Mouse (Mus musculus): ENCODE measurements around the gene Pdgfb.

The Pdgfb gene

DNA sequence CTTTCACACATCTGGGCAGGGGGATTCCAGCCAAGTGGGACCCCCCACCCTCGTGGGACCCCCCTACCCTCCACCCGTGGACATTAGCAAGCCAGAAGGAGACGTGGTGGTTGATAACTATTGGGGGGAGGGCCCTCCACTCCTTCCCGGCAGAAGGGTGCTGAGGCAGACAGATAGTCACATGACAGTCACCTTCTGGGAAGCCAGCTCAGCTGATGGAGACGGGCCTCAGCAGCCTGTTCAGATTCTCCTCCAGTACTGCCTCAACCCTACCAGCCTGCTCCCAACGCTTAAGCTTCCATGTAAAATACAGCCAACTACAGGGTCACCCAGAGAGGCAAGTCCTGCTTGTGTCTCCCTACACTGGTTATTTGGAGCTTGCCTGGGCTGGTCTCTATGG lies 3.6 kb downstream of the Pdgfb start:
- in situ Hi-C loops (cut with MboI, MseI) = no loop called here

DNA sequence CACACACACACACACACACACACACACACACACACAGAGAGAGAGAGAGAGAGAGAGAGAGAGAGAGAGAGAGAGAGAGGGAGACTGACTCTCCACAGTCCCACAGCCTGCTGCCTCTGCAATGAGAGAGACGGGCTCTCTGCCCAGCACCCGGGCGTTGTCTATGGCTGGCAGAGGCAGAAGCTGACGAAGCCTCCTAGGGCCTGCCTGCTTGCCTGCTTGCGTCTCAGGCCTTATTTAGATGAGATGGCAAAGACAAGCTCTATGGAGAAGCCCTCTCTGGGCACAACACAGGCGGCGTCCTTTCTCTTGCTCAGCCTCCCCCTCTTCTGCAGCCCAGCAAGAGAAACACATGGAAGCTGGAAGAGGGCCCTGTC lies 4.6 kb downstream of the Pdgfb start:
- in situ Hi-C loops (cut with MboI, MseI) = no loop called here

DNA sequence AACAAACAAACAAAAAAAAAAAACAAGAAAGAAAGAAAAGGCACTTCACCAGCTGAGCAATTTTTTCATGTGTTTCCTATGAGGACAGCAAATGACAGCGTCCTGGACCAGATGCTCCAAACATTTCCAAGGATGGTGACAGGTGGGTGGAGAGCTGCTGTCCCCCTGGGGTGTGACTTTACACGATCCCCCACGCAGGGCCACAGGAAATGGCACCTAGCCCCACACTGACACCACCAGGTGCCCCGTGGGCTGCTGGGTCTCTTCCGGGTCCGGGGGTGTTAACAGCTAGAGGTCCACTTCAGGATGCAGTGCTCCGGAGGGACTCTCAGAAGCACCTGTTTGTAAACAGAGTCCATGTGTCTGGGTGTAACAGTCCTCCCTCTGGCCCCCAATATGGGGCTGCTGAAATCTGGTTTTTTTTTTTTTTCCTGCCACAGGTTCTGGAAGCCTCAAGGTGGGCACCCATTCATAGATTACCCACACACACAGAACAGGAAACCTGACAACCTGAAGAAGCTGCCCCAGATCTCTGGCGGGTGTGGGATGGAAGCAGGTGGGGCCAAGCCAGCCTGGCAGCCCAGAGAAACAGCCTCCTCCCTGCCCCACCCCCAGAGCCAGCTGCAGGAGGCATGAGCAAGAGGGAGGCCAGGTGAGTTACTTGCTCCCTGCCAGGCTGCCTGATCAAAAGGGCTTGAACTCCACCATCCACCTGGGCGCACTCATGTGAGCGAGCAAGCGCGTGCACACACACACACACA lies 5.2 kb downstream of the Pdgfb start:
- in situ Hi-C loops (cut with MboI, MseI) = no loop called here

DNA sequence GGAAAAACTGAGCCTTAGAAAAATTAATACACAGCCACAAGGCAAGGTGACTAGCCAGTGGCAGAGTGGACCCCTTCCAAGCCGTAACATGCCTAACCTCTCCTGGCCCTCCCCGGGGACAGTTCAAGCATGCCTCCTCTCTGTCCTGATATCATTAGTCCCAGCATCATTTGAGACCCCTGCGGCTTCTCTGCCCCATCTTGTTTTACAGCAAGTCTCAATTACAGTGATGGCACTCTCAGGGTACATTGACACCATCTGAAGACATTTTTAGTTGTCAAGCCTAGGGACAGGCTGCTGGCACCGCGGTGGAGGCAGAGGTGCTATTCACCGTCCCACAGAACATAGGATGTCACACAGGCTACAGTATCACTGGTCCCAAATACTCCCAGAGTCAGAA lies 6.3 kb downstream of the Pdgfb start:
- in situ Hi-C loops (cut with MboI, MseI) = no loop called here

DNA sequence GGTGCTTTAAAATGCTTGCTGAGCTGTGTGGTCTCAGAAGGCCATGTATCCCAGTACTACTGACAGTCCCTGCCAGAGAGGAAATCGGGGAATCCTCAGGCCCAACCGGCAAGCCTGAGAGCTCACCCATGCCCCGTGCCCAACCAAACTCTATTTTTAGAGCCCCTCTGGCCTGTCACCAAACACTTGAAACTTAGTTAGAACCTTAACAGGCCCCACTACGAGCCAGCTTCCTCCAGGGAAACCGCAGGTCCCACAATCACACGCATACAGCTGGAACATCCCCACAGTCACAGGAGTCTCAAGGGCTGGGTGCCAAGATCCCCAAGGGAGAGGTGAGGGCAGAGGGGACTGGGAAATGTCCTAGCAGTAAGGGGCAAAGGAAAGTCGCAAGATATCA lies 8.6 kb downstream of the Pdgfb start:
- in situ Hi-C loops (cut with MboI, MseI) = no loop called here

DNA sequence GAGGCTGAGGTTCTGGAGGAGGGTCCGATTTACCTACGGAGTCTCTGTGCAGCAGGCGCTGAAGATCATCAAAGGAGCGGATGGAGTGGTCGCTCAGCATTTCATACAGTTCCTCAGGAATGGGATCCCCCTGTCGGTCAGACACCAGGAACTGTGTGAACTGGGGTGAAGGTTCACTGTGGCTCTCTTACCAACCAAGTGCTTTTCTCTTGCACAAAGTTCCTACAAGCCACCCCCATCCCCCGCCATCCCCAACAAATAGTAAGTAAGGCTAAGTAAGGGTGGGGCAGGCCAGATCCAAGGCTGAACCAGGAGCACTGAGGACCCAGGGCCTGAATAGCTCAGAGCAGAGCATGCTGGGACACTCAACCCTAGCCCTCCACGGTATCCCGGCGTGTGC lies 9.3 kb downstream of the Pdgfb start:
- in situ Hi-C loops (cut with MboI, MseI) = no loop called here

DNA sequence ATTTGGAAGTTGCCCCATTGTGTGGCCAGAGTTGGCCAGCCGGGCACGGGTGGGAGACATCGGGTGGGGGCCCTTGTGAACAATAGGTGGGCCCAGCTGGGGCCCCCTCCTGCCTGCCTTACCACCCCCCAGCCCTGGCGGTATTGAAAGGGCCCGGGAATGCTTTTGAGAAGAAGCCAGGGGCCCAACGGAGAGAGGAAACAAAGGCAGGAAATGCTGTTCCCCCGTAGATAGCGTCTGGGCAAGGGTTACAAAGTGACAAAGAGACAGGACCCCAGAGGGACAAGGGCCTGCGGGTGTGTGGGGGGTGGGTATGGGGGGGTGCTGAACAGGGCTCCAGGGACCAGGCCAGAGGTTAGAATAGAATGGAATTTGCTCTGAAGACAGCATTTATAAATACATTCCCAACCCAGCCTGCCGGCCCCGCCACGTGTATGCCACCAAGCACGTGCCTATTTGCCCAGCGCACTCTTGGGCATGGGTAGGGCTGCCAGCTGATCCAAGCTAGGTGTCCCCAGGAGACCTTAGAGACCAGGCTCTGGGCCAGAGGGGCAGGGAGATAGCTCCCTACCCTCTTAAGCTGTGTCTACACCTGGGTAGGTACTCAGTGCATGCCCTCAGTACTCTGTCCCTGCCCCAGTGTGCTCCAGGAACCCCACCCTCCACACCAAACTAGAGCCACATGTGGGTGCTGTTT lies 10.0 kb downstream of the Pdgfb start:
- in situ Hi-C loops (cut with MboI, MseI) = no loop called here

DNA sequence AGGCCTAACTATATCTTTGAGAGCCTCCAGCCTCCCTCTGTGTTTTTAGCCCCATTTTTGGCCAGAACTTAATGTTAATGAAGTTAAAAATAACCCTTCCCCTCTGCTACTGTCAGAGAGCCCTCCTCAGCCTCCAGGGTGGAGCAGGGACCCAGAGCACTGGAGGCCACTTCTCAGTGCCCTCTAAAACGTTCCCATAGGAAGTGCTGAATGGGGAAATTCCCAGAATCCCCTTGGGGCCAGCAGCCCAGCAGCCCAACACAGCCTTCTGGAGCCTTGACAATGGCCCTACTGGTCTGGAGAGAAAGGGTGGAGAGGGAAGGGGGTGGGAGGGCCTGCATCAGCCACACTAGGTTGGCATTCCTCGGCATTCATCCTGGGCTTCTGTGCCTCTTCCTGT lies 11.2 kb downstream of the Pdgfb start:
- in situ Hi-C loops (cut with MboI, MseI) = no loop called here

DNA sequence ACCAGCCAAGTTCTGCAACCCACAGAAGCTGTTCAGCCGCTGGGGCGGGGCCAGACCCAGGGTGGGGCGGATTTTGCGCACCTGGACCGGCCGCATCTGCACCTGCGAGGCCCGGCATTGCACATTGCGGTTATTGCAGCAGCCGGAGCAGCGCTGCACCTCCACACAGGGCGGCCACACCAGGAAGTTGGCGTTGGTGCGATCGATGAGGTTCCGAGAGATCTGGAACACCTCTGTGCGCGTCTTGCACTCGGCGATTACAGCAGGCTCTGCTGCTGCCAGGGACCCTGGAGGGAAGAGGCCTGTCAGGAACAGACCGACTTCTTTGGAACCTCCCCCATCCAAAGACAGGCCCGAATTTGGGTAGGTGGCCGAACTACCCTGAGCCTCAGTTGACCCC lies 13.2 kb downstream of the Pdgfb start:
- in situ Hi-C loops (cut with MboI, MseI) = no loop called here

DNA sequence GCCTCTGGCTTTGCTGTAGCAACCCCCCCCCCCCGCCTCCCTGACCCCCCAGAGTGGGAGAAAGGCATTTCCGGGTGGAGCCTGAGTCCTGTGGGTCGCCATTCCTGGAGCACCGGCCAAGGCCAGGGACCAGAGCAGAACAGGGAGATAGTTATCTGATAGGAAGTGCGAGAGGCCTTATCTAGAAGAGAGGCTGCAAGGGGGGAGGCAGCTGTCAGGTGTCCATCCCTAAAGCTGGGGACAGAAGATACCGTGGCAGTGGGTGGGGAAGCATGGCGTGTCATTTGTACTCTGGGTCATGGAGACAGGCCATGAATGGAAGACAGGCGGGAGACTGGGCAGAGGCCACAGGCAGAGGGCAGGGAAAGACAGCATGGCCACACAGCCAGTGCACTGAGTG lies 14.1 kb downstream of the Pdgfb start:
- in situ Hi-C loops (cut with MboI, MseI) = no loop called here

DNA sequence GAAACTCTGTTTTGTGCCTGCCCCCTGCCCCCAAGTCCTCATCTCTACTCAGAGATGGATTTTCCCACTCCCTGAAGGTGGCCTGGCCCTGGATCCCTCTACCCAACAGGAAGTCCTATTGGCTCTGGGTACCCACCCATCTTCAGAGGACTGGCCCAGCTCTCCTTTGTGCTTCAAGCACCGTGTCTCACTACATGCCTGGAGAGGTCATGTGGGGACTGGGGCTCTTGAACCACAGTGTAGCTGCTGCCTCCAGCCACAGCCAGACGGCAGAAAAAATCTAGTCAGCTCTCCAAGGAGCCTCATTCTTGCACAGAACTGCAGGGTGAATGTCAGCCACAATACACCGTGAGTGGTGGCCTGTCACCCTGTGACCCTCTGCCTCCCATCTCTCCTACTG lies 16.8 kb downstream of the Pdgfb start:
- in situ Hi-C loops (cut with MboI, MseI) = no loop called here

DNA sequence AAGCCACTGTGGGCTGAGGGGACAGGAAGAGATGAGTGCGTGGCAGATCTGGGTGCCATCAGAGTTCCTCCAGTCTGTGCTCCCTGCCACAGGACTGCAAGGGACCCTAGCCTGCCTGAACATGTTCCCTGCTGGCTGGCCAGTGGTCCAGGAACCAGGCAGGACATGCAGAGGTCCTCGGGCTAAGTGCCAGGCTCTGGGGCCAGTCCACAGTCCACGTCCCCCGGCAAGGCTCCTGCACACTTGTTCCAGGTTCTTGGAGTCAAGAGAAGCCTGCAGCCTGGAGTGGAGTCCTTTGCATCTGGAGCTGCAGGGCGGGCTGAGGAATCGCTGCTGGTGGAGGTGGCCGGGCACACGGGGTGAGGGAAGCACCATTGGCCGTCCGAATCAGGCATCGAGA lies 18.0 kb downstream of the Pdgfb start:
- in situ Hi-C loops (cut with MboI, MseI) = no loop called here

DNA sequence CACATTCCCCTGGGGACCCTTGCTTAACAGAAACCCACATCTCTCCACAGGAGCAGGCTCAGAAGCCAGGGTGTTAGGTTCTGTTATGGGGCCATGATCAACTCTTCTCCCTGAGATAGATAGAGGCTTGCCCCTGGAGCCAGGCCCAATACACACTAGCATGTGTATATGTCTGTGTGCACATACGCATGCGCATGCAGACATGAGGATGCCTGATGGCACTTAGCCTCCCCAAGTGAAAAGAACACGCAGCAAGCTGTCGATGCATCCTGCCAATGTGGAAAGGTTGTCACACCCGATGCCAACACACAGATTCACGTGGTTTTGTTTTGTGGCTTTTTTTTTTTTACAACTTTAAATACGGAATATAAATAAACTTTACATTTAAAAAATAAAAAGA lies 19.2 kb downstream of the Pdgfb start:
- in situ Hi-C loops (cut with MboI, MseI) = no loop called here

DNA sequence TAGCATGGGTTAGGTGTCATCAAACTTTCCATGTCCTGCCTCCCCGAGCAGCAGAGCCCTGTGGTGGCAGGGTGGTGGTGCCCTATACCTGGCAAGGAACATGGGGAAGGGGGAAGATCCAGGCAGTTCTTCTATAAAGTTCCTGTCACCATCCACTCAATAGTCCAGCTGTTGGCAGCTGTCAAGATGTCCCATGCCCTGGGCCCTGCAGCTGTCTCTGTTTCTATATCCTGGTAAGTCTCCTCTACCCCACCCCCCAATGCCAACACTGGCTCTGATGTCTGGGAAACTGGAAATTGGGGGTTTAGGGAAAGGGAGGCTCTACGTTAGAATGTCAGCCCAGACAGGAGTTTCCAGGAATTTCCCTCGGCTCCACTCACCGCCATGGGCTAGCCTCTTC lies 20.2 kb downstream of the Pdgfb start:
- in situ Hi-C loops (cut with MboI, MseI) = loop anchor here (5.0 kb wide), 1 partner anchor 42 kb away; no protein-coding TSS in a partner anchor

DNA sequence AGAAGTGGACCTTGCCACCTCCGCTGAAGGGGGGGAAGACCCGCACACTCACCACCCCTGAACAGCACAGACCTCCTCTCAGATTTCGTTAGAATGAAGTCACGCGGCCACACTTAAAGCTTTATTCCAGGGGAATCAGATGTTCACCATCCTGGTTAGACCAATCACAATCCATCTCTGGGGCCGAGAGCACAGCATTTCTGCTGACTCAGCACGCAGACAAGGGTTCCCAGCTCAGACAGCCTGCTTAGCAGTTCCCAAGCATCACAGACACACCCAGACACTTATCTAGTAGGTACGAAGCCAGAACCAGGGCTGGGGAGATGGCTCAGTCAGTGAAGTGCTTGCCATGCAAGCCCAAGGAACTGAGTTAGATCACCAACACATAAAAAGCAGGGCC lies 28.6 kb downstream of the Pdgfb start:
- in situ Hi-C loops (cut with MboI, MseI) = no loop called here

DNA sequence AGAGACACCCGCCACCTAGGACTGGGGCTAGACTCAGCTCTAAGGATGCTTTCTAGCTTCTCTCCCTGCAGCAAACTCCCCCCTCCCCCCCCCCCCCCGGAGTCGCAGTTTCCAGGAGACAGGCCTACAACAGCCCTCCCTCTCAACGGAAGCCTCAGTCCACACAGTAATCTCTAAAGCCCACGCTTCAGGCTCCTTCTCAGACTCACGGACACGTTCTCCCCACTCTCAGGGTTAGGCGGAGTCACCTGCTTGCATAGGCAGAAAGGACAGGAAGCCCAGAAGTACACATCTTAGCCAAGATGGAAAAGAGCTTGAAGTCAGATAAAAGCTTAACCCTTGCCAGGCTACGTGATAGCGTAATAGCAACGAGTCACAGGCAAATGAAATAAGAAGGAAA lies 29.3 kb downstream of the Pdgfb start:
- in situ Hi-C loops (cut with MboI, MseI) = no loop called here

DNA sequence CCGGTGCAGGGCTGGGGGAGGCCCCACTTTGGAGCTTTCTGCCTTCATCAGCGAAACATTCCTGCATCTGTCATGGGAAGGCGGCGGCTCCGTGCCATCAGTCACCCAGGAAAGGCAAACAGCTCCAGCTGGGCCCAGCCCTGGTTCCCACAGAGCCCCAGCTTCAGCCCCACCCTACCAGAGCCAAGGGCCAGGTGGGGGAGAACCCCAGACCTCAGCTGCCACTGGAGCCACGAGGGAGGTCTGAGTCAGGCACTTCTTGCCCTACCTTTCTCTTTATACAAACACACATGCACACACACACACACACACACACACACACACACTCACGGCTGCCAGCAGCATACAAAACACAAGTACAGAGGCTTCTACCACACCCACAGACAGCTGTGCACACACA lies 30.6 kb downstream of the Pdgfb start:
- in situ Hi-C loops (cut with MboI, MseI) = no loop called here

DNA sequence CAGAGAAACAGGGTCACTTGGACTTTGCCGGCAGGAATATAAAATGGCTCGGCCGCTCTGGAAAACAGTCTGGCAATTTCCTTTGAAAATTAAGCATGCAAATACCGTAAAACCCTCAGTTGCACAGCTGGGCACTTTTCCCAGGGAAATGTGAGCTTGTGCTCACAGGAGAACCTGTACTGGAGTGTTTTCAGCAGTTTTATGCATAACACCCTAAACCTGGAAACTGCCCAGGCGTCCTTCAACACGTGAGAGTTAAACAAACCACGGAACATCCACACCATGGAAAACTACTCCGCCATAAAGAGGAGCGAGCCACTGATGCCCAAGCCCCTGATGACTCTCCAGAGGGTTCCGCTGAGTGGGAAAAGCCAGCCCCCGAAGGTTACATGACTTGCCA lies 34.1 kb downstream of the Pdgfb start:
- in situ Hi-C loops (cut with MboI, MseI) = no loop called here

DNA sequence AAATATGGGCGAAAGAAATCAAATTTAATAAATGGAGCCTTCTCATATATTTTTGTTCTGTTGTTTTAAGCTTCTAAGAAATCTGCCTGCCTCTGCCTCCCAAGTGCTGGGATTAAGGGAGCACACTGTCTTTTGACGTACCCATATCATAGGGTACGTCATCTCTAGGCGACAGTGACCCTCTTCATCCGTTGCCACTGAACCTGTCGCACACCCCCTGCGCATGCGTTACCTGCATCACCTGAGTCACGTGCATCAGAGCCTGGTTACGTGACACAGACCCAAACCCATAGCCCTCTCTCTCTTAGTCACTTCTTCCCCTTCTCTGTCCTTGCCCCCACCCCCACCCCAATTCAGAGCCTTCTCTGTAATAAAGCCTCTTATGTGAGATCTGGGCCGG lies 42.6 kb downstream of the Pdgfb start:
- in situ Hi-C loops (cut with MboI, MseI) = no loop called here

DNA sequence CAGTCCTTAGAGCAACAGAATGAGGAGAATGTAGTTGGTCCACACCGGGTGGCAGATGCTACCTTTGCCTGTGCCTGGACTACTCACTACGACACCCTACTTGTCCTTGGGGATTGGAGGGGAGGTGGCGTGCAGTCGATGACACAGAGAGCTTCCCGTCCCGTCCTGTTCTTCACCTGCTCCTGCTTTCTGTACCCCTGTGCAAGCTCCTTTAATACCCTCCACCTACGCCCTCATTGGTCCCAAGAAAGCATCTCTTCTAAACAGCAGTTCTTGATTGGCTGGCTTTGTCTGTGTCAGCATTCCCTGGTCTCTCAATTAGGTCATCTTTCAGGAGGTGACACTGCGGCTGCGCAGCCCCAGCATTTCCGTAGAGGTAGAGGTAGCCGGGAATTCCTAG lies 43.8 kb downstream of the Pdgfb start, which contains the start of gene Cbx7:
Gene Cbx7, minus strand, starts transcription at position 180 of the 400 bp plus-strand sequence.
- in situ Hi-C loops (cut with MboI, MseI) = no loop called here

DNA sequence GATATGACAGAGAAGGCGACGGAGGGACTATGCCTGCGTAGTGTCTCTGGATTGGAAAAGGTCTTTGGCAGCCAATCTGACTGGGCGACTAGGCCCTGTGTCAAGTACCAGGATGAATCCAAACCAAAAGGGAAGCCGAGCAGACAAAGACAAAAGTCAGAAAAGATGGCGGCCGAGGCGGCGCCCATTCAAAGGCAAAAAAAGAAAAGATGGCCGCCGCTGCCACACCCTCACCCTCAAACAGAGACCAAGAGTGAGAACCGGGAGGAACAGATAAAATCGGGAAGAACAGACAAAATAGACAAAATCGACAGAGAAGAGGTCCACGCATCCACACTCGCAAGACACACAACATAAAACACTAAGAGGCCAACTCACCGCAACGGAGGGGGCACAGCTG lies 44.3 kb downstream of the Pdgfb start:
- in situ Hi-C loops (cut with MboI, MseI) = no loop called here

DNA sequence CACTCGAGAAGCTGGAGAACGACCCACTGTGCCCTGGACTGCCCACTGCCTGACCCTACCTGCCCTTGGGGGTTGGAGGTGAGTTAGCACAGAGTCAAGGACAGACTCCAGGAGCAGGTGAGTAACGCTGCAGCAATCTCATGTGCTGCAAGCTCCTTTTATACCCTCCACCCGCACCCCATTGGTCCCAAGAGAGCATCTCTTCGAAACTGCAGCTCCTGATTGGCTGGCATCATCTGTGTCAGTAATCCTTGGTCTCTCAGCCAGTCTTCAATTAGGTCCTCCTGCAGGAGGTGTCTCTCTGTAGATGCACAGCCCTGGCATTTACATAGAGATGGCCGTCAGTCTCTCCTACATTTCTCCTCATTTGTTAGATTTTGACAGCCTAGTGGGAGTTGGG lies 47.4 kb downstream of the Pdgfb start:
- in situ Hi-C loops (cut with MboI, MseI) = no loop called here

DNA sequence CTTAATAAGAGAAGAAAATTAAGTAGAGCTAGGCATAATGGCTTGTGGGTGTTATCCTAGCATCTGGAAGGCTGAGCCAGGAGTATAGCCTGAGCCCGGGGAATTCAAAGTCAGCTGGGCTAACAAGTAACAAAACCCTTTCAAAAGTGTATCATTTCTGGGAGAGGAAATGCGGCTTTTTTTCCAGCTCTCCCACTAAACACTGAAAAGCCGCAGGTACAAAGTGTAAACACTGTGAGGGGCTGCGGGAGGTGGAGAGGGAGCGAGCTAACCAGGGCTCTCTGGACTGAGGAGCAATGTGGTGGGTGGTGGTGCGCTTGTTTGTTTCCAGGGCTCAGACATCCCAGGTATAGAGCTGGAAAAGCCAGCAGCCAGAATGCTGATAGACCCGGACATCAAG lies 50.4 kb downstream of the Pdgfb start:
- in situ Hi-C loops (cut with MboI, MseI) = no loop called here

DNA sequence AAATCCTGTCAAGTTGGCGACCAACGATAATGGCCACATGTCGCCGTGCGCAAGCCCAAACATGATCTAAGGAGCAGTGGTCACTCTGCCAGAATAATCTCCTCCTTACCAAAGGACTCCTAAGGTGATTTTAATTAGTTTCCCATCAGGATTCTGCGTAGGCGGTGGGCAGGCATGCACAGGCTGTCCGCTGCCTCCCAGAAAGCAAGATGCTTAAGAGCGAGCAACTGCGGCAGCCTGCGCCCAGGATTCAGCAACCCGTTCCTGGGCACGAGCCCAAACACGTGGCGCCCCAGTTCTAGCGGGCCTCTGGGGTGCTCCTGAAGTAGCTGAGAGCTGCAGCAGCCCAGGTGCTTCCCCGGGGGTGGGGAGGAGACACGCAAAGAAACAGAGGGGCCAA lies 52.1 kb downstream of the Pdgfb start:
- in situ Hi-C loops (cut with MboI, MseI) = no loop called here
